Mouse (Mus musculus): ENCODE results near the gene Ccdc170.

DNA sequence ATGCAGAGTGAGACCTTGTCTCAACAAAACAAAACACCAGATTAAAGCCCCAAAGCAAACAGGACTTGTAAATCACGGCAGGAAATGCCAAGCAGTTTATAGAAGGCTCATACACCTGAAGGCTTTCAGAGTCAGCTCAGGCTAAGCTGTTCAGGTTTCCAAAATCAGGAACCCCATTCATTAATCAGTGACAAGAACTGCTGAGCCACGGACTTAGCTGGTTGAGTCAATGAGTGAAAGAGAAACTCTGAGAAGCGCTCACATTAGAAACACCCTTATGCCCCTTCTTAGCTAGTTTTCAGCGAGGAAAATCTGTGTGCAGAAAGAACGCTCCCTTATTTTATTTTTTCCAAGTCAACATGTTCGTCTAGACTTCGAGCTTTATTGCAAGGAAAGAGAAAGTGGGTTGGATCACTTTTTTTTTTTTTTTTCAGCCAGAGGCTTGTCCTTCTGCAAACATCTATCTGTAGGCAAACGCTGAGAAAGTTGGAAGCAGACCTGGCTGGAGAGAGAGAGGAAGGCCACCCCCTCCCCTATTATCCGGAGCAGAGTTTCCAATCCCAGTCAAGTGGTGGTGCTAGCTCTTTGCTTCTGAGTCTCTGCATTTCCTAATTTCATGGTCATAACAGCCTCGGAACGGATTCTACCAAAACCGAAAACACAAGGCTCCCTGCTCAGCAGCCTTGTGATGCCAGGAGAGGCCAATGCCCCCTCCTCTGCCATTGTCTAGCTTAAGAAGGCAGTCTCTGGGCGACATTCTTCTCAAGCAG, 129.3 kb downstream of the Ccdc170 start, which contains the start of gene Esr1:
- TF ChIP-seq POLR2A (IDR thresholded peaks at IDR 0.05; ENCODE audit: insufficient read depth, low read depth, low read length) (no peak), CTCF (IDR thresholded peaks at IDR 0.05; ENCODE audit: insufficient read depth, low read depth, low read length) (no peak)
